Mouse (Mus musculus): ENCODE measurements around the gene Glp1r. TPM values are rescaled to one million over a fixed set of nuclear protein-coding genes. Genes with fewer than 3 reads are reported as not detected.
A peak's percentile ranks its signal among the peaks of the same experiment; 100 is the strongest.

The Glp1r gene
- total RNA-seq, 2 experiments from 2014 or later, result 0.37 to 2.9 TPM

- no peak for DNase-seq (ENCODE audit: low spot score in 2 of 2)
Observed at GRCm38 (mm10) chr17:30911732-30912088, 10.1 kb downstream of the Glp1r start.

GRCm38 (mm10) chr17:30912536-30912935 is 10.9 kb downstream of the Glp1r start:
- DNase-seq (ENCODE audit: low spot score in 2 of 2), result no peak

- no peak for DNase-seq (ENCODE audit: low spot score in 2 of 2)
Observed at GRCm38 (mm10) chr17:30914264-30914663, 12.6 kb downstream of the Glp1r start.

- DNase-seq (ENCODE audit: low spot score in 2 of 2), result no peak
Observed at GRCm38 (mm10) chr17:30923566-30923965, 21.9 kb downstream of the Glp1r start.

- DNase-seq (ENCODE audit: low spot score in 2 of 2), result no peak
Observed at GRCm38 (mm10) chr17:30930827-30931226, 29.2 kb downstream of the Glp1r start.

GRCm38 (mm10) chr17:30932836-30933235 is 31.2 kb downstream of the Glp1r start:
- DNase-seq (ENCODE audit: low spot score in 2 of 2), result no peak

GRCm38 (mm10) chr17:30935301-30935700 is 33.7 kb downstream of the Glp1r start:
- no peak for DNase-seq (ENCODE audit: low spot score in 2 of 2)

- no peak for DNase-seq (ENCODE audit: low spot score in 2 of 2)
Observed at GRCm38 (mm10) chr17:30938554-30938953, 36.9 kb downstream of the Glp1r start.

- no peak for DNase-seq (ENCODE audit: low spot score in 2 of 2)
Observed at GRCm38 (mm10) chr17:30948382-30948781, 46.8 kb downstream of the Glp1r start.

GRCm38 (mm10) chr17:30950780-30951179 is 49.2 kb downstream of the Glp1r start:
- peak; percentile 21 to 43 for DNase-seq (ENCODE audit: low spot score in 2 of 2)

GRCm38 (mm10) chr17:30951600-30951999 is 50.0 kb downstream of the Glp1r start:
- DNase-seq (ENCODE audit: low spot score in 2 of 2), result no peak

GRCm38 (mm10) chr17:30954340-30954739 is 52.7 kb downstream of the Glp1r start, which contains the start of gene Umodl1:
Gene Umodl1, plus strand, starts transcription at chr17:30954640.
- no peak for DNase-seq (ENCODE audit: low spot score in 2 of 2)

- no peak for DNase-seq (ENCODE audit: low spot score in 2 of 2)
Observed at GRCm38 (mm10) chr17:30961936-30962592, 60.4 kb downstream of the Glp1r start.

- DNase-seq (ENCODE audit: low spot score in 2 of 2), result no peak
Observed at GRCm38 (mm10) chr17:30962880-30963279, 61.3 kb downstream of the Glp1r start.

- no peak for DNase-seq (ENCODE audit: low spot score in 2 of 2)
Observed at GRCm38 (mm10) chr17:30969983-30970382, 68.4 kb downstream of the Glp1r start.

- no peak for DNase-seq (ENCODE audit: low spot score in 2 of 2)
Observed at GRCm38 (mm10) chr17:30971877-30972276, 70.3 kb downstream of the Glp1r start.

- no peak for DNase-seq (ENCODE audit: low spot score in 2 of 2)
Observed at GRCm38 (mm10) chr17:30973332-30973731, 71.7 kb downstream of the Glp1r start.

- no peak for DNase-seq (ENCODE audit: low spot score in 2 of 2)
Observed at GRCm38 (mm10) chr17:30977290-30977689, 75.7 kb downstream of the Glp1r start.

GRCm38 (mm10) chr17:30978556-30978955 is 76.9 kb downstream of the Glp1r start:
- DNase-seq (ENCODE audit: low spot score in 2 of 2), result no peak

- no peak for DNase-seq (ENCODE audit: low spot score in 2 of 2)
Observed at GRCm38 (mm10) chr17:30983521-30983920, 81.9 kb downstream of the Glp1r start.

GRCm38 (mm10) chr17:30990254-30990653 is 88.6 kb downstream of the Glp1r start:
- DNase-seq (ENCODE audit: low spot score in 2 of 2), result no peak

Data from adrenal gland, postnatal 4 days (tissue).